Mouse (Mus musculus) liver, postnatal 0 days (tissue): ENCODE results near the gene Pde6g.

ENCODE experiments used
- CTCF ChIP-seq: sonication (generic); IDR thresholded peaks from 2 replicates; pipeline ENCODE4 v1.5.1; 2016; ENCODE audit warnings: antibody characterized with exemption, low read depth
- EP300 ChIP-seq: IDR thresholded peaks from 2 replicates; pipeline ENCODE4 v1.6.1; 2016; ENCODE audit warnings: antibody characterized with exemption, low read depth, mild to moderate bottlenecking

DNA sequence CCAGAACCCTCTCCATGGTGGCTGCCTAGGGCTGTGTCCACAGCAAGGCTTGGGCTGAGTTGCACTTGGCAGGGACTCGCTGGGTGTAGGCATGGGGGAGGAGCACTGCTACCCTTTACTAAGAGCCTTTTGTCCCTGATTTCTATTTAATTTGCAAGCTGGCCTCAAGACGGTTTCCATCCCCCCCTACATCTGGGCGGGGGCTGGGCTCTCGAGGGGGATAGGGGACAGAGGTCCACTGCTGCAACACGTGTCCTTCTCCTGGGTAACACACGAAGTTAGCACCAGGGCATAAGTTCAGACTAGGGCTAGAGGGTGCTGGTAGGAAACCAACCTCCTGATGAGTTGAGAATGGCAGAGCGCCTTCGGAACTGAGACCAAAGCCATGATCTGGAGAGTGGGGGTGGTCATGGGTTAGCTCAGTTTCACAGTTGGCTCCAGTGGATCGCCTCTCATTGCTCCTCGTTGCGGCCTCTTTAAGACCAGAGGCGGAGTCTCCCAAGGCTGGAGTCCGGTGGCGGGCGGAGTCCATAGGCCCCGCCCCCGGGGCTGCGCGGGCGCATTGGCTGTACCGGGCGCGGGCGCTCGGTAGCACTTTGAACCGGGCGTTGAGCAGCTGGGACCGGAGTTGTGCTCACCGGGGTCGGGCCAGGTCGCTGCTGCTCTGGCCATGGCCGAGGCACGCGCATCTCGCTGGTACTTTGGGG is 38.2 kb upstream of the Pde6g start, which contains the start of gene Slc25a10:
- TF ChIP-seq CTCF (no peak), EP300 (no peak)
